Mouse (Mus musculus) kidney, adult 2 months (tissue): ENCODE measurements at regions not wholly inside any gene's neighbourhood (a gene's known extent, or its start where the extent isn't known, plus 50 kb on each side); places are given as distances from the start of the nearest gene placed in this dataset.

Experiments used
- CTCF ChIP-seq: fragments of 200-500 bp; conservative IDR thresholded peaks from 2 replicates; pipeline ENCODE4 v1.5.1; 2011; ENCODE audit warnings: low read depth, mild to moderate bottlenecking, control low read depth, low read length, moderate library complexity, mixed read lengths; ENCODE audit not compliant: insufficient read depth, insufficient read length
- POLR2A ChIP-seq: fragments of 200-500 bp; IDR thresholded peaks from one replicate; pipeline ENCODE4 v1.6.1; 2011; ENCODE audit warnings: low read depth, low read length, control low read depth

GRCm38 (mm10) chr12:105935441-105935880 lies 74.6 kb upstream of the Vrk1 start:
- TF ChIP-seq CTCF (no peak), POLR2A (no peak)
